Mouse (Mus musculus): ENCODE measurements at regions not wholly inside any gene's neighbourhood (a gene's known extent, or its start where the extent isn't known, plus 50 kb on each side); places are given as distances from the start of the nearest gene placed in this dataset.
A peak's percentile ranks its signal among the peaks of the same experiment; 100 is the strongest.

DNA sequence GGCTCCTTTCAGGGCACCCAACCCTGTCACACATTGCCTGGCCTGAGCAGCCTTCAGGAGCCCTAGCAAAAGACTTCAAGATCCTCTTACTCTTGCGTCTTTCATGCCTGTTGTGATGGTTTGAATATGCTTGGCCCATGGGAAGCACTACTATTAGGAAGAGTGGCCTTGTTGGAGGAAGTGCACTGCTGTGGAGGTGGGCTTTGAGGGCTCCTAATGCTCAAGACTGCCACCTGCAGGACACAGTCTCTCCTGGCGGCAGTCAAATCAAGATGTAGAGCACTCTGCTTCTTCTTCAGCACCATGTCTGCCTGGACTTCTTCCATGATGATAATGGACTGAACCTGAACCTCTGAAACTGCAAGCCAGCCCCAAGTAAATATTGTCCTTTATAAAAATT is 73.0 kb downstream of the Tsen15 start:
- peak; percentile 86 for DNase-seq (ENCODE audit: low read depth, low spot score)

DNA sequence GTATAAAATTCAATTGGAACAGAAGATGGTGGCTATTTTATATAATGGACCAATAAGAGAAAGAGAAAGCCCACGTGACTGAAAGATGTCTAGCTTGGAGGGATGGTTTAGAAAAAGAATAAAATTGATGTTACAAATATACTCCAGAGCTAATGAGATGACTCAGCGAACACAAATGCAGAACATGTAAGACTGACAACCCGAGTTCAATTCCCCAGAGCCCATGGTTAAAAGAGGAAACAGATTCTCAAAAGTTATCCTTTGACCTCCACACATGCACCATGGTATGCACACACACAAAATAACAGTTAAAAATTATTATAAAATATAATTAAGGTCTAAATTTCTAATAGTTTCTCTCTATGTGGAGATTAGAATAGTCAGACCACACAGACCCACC is 81.0 kb downstream of the Tsen15 start:
- DNase-seq (ENCODE audit: low read depth, low spot score), result no peak

DNA sequence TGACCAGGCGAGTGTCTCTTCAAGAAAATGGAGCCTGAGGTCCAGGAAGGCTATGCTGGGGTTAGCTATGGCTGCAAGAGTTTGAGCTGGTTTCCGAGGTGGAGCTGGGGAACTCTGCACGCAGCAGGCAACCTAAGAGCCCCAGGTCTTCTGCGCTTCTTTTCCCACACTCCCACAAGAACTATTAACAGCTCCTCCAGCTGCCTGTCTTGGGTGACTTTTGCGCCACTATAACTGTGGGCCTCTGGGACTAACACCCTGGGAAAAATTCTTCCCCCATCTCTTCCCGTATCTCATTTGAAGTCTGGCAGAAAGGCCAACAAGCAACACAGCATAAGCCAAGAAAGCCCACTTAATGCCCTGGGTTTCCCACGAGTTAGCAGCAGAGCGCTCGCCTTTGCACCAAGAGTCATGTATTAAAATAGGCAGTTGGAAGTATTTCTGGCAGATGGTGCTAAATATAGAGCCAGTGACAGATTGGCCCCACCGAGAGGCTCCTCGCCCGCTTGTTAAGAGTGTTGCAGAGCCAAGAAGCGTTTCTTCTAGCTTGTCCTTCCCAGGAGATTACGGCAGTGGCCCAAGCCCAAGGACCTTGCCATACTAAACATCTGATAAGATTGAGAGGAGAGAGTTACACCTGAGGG is 81.9 kb downstream of the Tsen15 start:
- no peak for DNase-seq (ENCODE audit: low read depth, low spot score)

DNA sequence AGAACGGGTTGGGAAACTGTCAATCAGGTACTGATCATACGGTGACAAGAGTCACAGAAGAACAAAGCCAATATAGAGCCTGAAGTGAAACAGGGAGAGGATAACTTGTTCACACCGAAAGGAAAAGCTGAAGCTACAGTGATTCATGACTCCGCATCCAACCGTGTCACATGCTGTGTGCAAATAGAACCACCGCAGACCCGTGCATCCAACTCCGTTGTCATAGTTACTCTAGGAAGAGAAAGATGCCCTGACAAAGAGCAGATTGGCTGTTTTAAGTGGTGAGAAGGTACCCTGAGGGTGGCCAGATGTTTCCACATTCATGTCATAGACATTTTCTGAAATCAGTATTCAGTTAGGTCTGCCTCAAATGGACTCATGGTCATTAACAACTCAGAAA is 85.1 kb downstream of the Tsen15 start:
- no peak for DNase-seq (ENCODE audit: low read depth, low spot score)

DNA sequence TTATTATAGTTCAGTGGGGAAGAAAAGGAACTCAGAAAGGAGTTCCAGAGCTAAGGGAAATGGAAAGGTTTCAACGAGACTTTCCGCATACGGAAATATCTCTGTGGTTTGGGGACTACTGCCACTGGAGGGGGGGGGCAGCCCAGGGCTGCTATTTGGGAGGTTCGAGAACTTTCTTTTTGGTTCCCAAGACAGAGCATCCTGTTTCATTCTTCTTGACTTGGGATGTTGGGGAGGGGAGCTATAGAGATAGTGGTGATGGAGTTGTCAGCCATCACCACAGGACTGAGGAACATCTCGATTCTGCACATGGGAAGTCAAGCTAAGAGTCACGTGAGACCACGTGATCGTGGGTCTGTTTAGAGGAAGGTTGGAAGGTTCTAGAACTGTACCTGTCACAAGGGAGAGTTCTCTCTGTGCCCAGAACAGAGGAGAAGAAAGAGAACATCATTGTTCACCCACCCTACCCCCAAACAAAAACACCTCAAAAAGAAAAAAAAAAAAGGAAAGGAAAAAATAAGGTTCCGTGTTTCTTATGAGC is 94.2 kb downstream of the Tsen15 start:
- DNase-seq (ENCODE audit: low read depth, low spot score), result no peak

DNA sequence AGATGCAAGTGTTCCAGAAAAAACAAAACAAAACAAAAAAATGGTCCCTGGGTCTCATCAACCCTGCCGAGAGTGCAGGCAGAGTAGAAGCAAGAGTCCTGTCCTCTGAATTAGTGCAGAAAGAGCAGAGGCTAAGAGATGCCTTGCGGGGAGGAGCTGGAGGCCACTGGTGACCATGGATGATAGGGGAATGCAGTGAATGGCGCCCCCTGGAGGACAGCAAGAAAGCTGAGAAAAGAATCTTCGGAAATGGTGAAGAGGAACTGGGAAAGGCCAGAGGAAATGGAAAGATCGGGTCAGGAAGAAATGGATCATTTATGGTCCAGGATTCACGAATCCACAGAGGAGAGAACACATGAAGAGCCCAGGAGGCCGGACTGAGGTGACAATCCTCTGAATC is 95.7 kb downstream of the Tsen15 start:
- peak; percentile 75 for DNase-seq (ENCODE audit: low read depth, low spot score)

DNA sequence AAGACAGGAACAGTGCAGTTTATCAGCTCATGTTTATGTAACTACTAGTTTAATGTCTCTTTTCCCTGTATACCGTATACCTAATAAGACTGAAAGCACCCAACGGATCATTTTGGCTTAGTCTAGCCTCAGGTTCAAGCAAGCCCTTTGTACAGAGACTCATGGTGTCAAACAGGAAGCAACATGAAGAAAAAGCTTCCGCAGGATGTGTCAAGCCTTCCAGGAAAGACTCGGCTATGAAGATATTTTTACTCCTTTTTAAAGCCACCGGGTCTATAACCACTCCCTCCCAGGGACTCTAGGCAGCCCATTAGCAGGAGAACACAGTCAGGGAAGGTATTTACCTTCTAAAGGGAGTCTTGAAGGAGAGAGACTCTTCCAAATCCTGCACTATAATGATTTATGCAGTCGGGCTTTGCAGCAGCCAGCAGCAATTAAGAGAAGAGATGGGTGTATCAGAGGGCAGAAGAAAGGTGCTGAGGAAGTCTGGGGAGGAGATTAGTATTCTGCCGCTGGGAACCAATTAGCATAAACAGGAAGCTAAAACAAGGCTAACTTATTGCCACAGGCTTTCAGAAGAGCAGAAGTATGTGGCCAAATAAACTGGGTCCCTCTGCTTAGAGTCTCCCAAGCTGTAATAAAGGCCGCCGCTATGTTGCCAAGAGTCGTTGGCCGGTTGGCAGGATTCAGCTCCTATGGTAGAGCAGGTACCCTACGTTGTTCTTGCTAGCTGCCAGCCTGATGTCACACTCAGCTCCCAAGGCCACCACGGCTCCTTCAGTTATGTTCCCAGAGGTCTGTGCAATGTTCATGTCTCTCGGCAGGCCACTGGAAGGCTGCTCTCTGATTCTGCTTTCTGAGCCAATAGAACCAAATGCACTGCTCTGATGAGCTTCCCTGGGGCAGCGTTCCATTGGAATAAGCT is 98.7 kb downstream of the Tsen15 start:
- no peak for DNase-seq (ENCODE audit: low read depth, low spot score)

DNA sequence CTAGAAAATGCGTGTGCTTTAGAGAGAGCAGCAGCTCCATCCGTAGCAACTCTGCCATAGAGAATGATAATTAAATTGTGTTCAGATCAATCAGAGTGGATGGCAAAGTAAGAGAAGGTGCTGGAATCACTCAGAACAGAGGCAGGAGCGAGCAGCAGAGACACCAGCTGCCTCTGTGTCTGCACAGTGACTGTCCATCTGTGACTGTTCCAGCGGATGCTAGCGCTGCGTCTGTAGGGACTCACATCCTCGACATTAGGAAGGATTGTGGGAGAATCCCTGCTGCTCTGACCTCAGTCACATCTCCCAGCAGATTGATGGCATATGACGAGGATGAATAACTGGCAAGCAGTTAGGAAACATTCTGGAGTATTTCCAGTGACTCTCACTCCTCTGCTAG is 99.8 kb downstream of the Tsen15 start:
- DNase-seq (ENCODE audit: low read depth, low spot score), result no peak

DNA sequence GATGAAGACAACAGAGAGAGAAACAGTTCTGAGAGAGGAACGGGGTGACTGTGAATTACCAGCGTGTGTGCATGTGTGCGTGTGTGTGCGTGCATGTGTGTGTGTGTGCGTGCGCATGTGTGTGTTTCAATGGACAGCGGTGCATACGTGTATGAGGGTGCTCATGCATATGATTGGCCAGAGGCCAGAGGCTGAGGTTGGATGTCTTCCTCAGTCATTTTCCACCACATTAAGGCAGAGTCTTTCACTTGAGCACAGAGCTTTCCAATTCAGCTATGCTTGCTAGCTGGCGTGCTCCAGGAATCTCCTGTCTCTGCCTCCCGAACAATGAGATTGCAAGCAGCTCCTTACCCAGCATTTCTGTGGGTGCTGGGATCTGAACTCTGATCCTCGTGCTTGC is 104.4 kb downstream of the Tsen15 start:
- DNase-seq (ENCODE audit: low read depth, low spot score), result no peak

DNA sequence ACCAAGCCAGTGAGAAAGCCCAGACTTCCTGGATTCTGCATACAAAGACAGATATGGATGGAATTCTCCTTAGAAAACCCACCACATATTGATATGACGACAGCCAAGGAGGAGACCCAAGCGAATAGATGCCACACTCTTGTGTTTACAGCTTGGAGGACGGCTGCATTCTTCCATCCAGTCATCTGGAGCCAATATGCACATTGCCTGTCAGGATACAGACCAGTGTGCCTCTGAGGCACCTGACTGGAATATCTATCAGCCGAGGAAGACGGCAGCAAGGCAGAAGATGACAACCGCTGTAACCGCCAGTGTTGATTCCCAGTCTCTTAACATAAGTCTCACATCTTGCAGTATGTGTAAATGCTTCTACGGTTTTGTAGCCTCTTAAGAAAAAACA is 105.3 kb downstream of the Tsen15 start:
- no peak for DNase-seq (ENCODE audit: low read depth, low spot score)

DNA sequence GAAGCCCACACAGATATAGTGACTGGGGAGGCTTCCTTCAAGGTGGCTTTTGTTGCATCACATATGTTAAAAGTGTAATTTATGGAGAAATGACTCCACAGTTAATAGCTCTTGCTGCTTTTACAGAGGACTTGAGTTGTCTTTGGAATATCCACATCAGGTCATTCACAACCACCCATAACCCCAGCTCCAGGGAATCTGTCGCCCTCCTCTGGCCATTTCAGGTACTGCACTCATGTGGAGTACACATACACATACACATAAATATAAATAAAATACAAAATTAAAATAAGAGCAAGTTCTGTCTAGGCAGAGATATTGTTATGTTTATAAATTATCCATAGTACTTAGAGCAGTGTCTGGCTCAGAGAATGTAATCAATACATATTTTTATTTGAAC is 106.5 kb downstream of the Tsen15 start:
- peak; percentile 78 for DNase-seq (ENCODE audit: low read depth, low spot score)

DNA sequence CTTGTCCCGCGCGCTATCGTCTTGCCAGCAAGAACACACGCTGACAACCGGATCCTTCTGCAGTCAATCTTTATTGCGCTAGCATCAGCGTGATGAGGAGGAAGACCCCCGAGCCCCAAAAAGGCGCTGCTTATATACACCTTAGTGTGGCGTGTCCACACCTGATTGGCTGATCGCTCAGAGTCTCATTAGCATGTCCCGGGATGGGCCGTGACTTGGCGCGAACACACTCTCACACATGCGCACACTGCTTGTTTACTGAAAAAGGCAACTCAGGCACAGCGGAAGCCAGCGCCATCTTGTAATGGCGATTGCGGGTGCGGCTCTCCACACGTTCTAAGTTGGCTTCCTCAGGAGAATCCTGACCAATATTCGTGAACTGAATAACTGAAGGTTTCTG is 111.5 kb downstream of the Tsen15 start:
- DNase-seq (ENCODE audit: low read depth, low spot score), result peak; percentile 21

DNA sequence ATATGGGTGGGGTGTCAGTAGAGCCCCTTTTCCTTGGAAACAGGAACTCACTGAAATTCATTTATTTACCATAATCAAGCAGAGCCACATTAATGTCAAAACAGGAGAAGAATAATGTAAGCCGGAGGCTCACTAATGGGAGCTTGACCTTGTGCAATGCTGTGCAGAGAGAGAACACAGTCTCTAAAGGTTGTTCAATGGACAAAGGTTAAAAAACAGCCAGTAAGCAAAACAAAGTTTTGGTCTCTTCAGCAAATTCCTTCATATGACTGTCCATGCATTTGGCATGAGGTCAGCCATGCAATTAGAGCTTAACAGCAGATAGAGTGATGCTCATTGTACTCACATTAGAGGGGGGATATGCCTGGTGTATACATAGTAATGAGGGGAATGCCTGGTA is 113.1 kb downstream of the Tsen15 start:
- no peak for DNase-seq (ENCODE audit: low read depth, low spot score)

DNA sequence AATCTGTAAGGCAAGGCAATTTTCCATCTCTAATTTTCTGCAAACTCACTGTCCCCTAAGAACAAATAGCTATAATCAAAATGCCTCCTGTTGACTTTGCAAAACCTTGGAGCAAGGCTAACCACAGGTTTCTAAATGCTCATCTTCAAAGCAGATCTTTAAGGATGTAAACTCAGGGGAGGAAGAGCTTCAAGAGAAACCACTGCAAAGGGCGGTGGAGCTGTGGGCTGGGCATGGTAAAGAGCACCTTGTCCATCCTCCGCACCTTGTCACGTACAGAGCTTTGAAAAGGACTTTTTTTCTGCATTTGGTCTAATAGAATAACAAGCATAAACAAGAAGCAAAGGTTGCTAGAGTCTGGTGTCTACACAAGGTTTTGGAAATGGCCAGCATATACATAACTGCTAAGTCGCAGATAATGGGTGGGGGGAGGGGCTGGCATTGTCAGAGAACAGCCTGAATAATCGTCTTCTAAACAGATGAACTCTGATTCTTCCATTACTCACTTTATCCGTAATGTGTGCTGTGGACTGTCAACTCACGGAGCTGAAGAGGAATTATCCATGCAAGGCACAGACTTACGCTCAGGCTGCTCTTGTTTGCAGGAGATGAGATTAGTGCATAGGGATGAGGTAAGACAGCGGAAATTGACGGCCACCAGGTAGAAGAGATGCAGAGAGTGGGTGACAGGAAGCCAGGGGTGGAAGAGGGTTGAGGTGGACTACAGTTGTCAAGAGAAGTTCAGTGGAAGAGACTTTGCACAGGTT is 116.4 kb downstream of the Tsen15 start:
- no peak for DNase-seq (ENCODE audit: low read depth, low spot score)

DNA sequence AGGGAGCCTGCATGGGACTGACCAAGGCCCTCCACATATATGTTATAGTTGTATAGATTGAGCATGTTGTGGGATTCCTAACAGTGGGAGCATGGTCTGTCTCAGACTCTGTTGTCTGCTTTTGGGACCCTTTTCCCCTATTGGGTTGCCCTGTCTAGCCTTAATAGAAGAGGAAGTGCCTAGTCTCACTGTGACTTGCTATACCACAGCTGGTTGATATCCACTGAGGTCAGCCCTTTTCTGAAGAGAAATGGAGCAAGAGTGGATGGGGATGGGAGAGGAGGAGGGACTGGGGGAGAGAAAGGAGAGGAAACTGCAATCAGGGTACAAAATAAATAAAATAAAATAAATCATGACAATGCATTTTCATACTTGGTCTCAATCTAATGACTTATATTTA is 120.1 kb downstream of the Tsen15 start:
- DNase-seq (ENCODE audit: low read depth, low spot score), result no peak

DNA sequence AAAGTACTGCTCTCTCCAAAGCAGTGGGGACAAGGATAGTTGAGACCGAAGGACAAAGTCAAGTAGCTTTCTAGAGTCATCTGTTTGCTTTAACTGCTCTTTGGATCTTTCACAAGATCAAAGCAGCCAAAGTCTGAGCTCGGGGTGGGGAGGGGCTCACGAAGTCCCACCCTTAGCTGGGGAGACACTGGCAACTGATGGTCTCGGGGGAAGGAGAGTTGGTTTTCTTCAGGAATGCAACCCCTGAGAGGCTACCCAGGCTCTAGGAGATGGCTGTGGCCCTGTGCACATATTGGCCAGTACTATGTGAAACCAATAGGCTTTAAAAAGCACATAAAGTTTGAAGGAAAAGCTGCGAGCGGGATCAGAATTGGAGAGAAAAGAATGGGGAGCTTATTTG is 121.5 kb downstream of the Tsen15 start:
- no peak for DNase-seq (ENCODE audit: low read depth, low spot score)

DNA sequence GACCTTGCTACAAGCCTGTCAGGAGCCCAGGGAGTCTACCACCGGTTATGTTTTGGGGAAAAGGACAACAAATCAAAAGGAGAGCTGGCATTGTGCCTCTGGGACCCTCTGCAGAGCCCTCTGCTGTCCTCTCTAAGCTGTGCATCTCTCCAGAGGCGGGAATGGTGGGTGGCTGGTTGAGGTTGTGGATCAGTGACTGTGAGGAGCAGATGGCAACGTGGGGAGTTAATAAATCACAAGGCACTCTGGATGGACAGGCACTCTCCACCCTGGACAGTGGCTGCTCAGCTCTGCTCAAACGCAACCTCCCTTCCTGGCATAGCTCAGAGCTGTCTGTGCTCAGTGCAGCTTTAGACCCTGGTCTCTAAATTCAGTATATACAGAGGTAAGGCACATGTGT is 125.0 kb downstream of the Tsen15 start:
- DNase-seq (ENCODE audit: low read depth, low spot score), result no peak

DNA sequence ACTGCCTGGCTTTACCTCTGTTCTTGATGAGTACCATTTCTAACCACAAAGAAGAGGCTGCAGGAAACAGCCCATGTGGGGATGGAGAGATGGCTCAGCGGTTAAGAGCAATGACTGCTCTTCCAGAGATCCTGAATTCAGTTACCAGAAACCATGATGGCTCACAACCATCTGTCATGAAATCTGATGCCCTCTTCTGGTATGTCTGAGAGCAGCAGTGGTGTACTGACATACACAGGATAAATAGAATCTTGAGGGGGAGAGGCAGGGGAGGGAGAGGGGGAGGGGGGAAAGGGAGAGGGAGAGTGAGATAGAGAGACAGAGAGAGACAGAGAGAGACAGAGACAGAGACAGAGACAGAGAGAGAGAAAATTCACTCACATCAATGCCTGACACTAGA is 125.5 kb downstream of the Tsen15 start:
- peak; percentile 24 for DNase-seq (ENCODE audit: low read depth, low spot score)

DNA sequence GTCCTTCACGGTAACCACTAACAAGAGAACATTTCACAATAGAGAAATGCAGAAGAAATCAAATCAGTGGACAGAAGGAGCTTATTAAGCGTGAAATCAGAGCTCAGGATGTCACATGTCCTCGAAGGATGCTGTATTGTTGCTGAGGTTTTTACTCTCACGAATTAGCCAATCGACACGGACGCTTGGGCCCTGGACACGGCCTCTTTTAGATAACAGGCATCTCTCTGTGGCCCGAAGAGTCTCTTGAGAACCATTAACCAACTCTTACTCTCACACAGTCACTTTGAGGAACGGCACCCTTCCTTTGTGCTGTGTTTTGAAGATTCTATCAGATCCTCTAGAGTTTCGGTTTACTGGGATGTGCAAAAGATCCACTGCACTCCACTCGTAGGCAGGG is 128.2 kb downstream of the Tsen15 start:
- no peak for DNase-seq (ENCODE audit: low read depth, low spot score)

DNA sequence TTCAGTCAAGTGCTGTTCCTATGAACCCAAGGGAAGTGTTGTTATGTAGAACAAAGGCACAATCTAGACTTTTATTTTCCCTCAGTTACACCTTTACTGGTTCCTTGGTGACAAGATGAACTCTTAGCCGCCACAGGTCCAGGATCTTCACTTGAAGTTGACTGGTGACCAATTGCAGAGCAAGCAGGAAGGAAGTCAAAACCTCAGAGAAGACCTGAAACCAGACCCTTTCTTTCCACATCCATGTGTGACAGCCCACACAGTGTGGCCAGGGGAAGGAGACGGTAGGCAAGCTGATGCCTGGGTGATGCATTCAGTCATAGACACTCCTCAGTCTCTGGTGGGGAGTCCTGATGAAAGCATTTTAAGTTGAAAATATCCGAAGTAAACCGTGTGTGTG is 132.6 kb downstream of the Tsen15 start:
- no peak for DNase-seq (ENCODE audit: low read depth, low spot score)

DNA sequence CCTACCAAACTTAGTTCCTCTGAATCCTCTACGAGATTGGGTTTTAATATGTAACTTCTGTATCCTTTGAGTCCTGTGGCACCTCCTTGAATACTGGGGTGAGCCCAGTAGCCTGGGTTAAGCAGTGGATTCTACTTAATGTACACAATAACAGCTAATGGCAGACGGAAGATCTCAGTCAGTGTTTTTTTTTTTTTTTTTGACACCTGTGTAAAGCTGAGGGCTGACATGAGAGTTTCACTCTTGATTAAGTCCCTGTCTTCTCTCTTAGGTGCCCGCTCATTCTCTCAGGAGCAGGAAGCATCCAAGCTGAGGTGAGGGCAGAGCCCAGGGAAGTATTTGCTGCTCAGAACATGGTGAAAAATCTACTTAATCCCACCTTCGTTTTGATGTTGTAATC is 133.0 kb downstream of the Tsen15 start:
- DNase-seq (ENCODE audit: low read depth, low spot score), result no peak

DNA sequence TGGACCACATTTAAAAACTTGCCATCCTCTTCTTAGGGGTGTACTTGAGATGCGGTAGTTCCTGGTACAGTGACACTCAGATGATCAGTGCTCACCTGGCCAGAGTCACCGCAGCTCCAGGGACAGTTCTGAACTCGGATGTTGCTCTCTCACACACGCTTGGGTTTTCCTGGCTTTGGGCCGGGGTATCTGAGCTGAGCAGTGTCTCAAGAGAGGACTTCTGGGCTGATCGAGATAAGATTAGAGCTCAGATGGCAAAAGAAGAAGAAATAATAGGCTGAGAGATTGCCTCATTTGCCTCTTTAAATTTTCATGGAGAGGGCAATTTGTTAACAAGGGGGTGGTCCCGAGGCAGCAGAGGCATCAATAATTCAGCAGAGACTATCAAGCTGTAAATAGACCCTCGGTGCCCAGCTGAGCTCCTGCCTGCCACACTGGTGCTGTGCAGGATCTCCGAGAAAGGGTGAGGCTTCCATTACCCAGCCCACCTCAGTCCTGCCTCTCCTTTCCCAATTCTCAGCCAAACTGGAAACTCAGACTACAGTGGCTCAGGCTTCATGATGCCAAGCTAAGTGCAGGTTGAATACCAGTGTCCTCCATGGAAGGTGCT is 133.7 kb downstream of the Tsen15 start:
- no peak for DNase-seq (ENCODE audit: low read depth, low spot score)

All from ZHBTc4 (cell line).